Mouse (Mus musculus) liver, embryonic 14.5 days (tissue): ENCODE data around the gene Fbxo42. TPM values are rescaled to one million over a fixed set of nuclear protein-coding genes. Genes with fewer than 3 reads are reported as not detected.

Source experiments
- ATAC-seq: fragments of 200-750 bp; cut with Nextera tagmentation; 2 replicates; pipeline ENCODE4 v1.8.0; 2017; ENCODE audit warnings: moderate number of reproducible peaks, mild to moderate bottlenecking, moderate library complexity; ENCODE audit not compliant: insufficient read depth
- DNase-seq, 3 experiments: peaks; one replicate each; pipeline ENCODE4 v3.0.0-alpha.2; 2012 to 2013; ENCODE audit warnings: low read depth in 3 of 3, low spot score in 3 of 3
- H3K27ac ChIP-seq: fragments of 300-500 bp; sonication (generic); 2 replicates; pipeline ENCODE4 v1.5.1; 2014; ENCODE audit warnings: moderate library complexity, mild to moderate bottlenecking, control low read depth, inconsistent platforms
- H3K27me3 ChIP-seq: fragments of 300-500 bp; sonication (generic); 2 replicates; pipeline ENCODE4 v1.6.1; 2014; ENCODE audit warnings: mild to moderate bottlenecking, low read length, moderate library complexity; ENCODE audit not compliant: control insufficient read depth, insufficient read depth
- H3K36me3 ChIP-seq: fragments of 300-500 bp; sonication (generic); replicated peaks from 2 replicates; pipeline ENCODE4 v1.6.1; 2014; ENCODE audit warnings: low read depth; ENCODE audit not compliant: control insufficient read depth, insufficient read depth
- H3K4me1 ChIP-seq, 2 experiments: fragments of 200-500 bp in 1 of 2; fragments of 300-500 bp in 1 of 2; sonication (generic) in 1 of 2; replicated peaks; 2 replicates each; pipeline ENCODE4 v1.6.1; 2012 to 2014; ENCODE audit warnings: antibody characterized with exemption in 1 of 2, inconsistent platforms in 1 of 2, low read length in 1 of 2; ENCODE audit not compliant: control insufficient read depth in 2 of 2, insufficient read depth in 2 of 2
- H3K4me2 ChIP-seq: fragments of 300-500 bp; sonication (generic); 2 replicates; pipeline ENCODE4 v1.6.1; 2014; ENCODE audit warnings: low read depth, mild to moderate bottlenecking, control low read depth, moderate library complexity
- H3K4me3 ChIP-seq, 2 experiments: fragments of 200-500 bp in 1 of 2; fragments of 300-500 bp in 1 of 2; sonication (generic) in 1 of 2; 2 replicates each; pipeline ENCODE4 v1.5.1; 2012 to 2014; ENCODE audit warnings: low read depth in 2 of 2, low read length in 2 of 2, mild to moderate bottlenecking in 2 of 2, control low read depth in 1 of 2, inconsistent platforms in 1 of 2, moderate library complexity in 1 of 2; ENCODE audit not compliant: insufficient read depth in 1 of 2
- H3K9ac ChIP-seq: fragments of 300-500 bp; sonication (generic); replicated peaks from 2 replicates; pipeline ENCODE4 v1.6.1; 2014; ENCODE audit warnings: mild to moderate bottlenecking, control low read depth, moderate library complexity
- H3K9me3 ChIP-seq: fragments of 300-500 bp; sonication (generic); 2 replicates; pipeline ENCODE4 v1.6.1; 2016; ENCODE audit warnings: low read length, mixed read lengths; ENCODE audit not compliant: control insufficient read depth
- CTCF ChIP-seq: IDR thresholded peaks from 2 replicates; pipeline ENCODE4 v1.5.1; 2016; ENCODE audit warnings: antibody characterized with exemption, low read depth, control low read depth
- EP300 ChIP-seq: IDR thresholded peaks from 2 replicates; pipeline ENCODE4 v1.6.1; 2016; ENCODE audit warnings: antibody characterized with exemption, low read depth
- WGBS: fragments of 180-500 bp; shearing (Covaris S2); extraction: QIAGEN DNeasy Blood & Tissue Kit; methylation state at CpG from one replicate; pipeline ENCODE4 v1.1.7; 2014; ENCODE audit not compliant: insufficient replicate concordance; 5-methylcytosine and 5-hydroxymethylcytosine counted together
- polyA plus RNA-seq, 2 experiments: library from polyadenylated mRNA; depleted of rRNA in 1 of 2; stranded (reverse) in 1 of 2; unstranded in 1 of 2; fragments of >200 nt; fragmentation: Nextera tagmentation in 1 of 2; extraction: Ambion mirVana in 1 of 2; gene quantifications; 2 replicates each; pipeline versions ENCODE4 v1.2.1 to v1.2.3; 2012 to 2014

Fbxo42 gene
- polyA plus RNA-seq, 2 experiments: 8.3 to 17.6 TPM

DNA sequence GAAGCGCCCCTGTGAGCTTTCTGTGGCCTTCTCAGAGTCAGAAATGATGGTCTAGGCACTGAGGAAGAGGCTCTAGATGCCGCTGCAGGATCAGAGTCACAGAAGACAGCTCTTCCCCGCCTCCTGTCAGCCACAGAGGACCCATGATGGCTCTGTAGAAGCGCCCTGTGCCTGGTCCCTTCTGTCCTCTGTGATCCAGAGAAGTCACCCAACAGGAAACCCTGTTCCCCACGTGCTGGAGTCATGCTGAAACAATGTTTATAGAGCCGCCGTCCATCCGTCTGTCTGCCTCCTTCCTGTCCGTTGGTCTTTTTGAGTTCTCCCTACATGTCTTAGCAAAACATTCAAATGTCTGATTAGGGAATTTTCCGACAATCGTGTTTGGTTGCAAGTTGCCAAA lies 53.2 kb downstream of the Fbxo42 start:
- Histone ChIP-seq H3K27ac (no peak overlapping the region), H3K4me1 (no peaks in the 10 kb centered on the region), H3K36me3 (peaks cover 41% of the 10 kb centered on the region), H3K27me3 (no peaks in the 10 kb centered on the region), H3K4me3 (no peak overlapping the region), H3K4me2 (no peak overlapping the region), H3K9ac (no peak overlapping the region), H3K9me3 (no peaks in the 10 kb centered on the region)
- ATAC-seq (no peak), DNase-seq (no peak)
- WGBS: 47% methylated on average over 11 of the region's 11 CpGs
- TF ChIP-seq CTCF (no peak), EP300 (no peak)

DNA sequence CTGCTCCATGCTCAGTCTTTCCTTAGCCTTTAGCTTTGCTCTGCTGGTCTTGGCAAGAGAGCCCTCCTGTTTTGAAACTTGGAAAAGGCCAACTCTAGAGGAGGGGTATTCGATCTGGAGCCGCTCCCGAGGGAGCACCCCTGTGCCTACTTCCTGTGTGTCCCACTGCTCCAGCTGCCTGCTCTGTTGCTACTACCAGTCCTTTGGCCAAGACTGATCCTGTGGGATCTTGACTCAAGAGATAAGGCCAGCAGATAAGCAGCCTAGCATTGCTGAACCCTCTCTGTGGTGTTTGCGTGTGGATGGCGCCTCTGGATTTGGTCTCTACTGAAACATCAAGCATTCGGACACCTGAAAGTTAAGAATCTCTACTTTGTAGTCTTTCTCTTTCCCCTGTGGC lies 54.5 kb downstream of the Fbxo42 start:
- peaks cover 30% of the 10 kb centered on the region for H3K36me3 ChIP-seq

DNA sequence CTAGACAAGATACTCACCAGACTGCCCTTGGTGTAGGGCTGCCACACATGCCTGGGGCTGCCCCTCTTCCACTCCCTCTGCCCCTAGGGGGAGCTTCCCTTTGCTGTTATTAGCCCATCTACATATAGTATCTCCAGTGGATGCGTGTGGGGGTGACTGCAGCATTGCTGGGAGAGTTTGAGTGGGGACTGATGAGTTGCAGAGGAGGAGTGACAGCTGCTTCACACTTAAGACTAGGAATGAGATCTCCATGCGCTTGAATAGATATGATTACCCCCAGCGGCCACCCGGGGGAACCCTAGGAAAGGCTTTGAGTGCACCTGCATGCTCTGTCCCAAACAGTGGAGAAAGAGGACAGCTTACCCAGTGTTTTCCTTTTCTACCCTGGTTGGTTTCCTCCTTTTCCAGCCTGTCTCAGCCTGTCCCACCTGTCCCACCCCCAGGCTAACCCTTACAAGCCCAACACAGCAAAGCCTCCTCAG lies 56.9 kb downstream of the Fbxo42 start:
- Histone ChIP-seq H3K4me3 (no peak overlapping the region), H3K36me3 (peaks cover 14% of the 10 kb centered on the region), H3K9ac (no peak overlapping the region), H3K27ac (no peak overlapping the region), H3K9me3 (no peaks in the 10 kb centered on the region), H3K4me2 (no peak overlapping the region), H3K27me3 (no peaks in the 10 kb centered on the region), H3K4me1 (no peaks in the 10 kb centered on the region)
- WGBS: 71% methylated on average over 4 of the region's 4 CpGs
- no peak for DNase-seq
- no peak for TF ChIP-seq EP300
- TF ChIP-seq CTCF: peak; percentile 31
- 0 out of 2 replicates have a peak, but pooled peaks have one; percentile 38 for ATAC-seq

More for the DNA sequence above, 54.5 kb downstream of the Fbxo42 start:
- TF ChIP-seq CTCF: no peak
- no peak for TF ChIP-seq EP300
- ATAC-seq (no peak), DNase-seq (no peak)
- 77% methylated on average over 6 of the region's 6 CpGs for WGBS
- no peaks in the 10 kb centered on the region for H3K4me1 ChIP-seq
- no peak overlapping the region for H3K27ac ChIP-seq
- H3K4me2 ChIP-seq: no peak overlapping the region
- no peak overlapping the region for H3K4me3 ChIP-seq
- H3K27me3 ChIP-seq: no peaks in the 10 kb centered on the region
- H3K9me3 ChIP-seq: no peaks in the 10 kb centered on the region
- no peak overlapping the region for H3K9ac ChIP-seq

DNA sequence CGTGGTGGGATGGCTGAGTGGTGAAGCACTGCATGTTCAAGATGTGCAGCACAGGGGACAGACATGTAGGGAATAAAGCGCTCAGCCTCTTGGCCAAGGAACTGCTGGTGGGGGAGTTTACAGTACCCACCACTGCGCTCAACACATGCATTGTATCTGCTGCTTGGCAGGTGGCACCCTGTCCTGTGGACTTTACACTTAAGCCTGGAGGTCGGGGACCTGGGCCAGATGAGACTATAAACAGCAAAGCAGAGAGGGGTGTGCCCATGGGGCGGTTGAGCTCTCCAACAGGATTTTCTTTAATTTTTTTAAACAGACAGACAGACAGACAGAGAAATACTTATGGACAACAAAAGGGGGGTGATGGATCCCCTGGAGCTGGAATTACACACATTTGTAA lies 59.4 kb downstream of the Fbxo42 start:
- H3K27me3 ChIP-seq: no peaks in the 10 kb centered on the region
- H3K9me3 ChIP-seq: no peaks in the 10 kb centered on the region
- TF ChIP-seq CTCF (no peak), EP300 (no peak)
- H3K36me3 ChIP-seq: no peaks in the 10 kb centered on the region; the same call in 1 of the 2 replicates
- DNase-seq: no peak
- H3K4me2 ChIP-seq: no peak overlapping the region
- H3K27ac ChIP-seq: no peak overlapping the region
- H3K4me3 ChIP-seq: no peak overlapping the region
- ATAC-seq: no peak
- H3K9ac ChIP-seq: no peak overlapping the region
- H3K4me1 ChIP-seq: no peaks in the 10 kb centered on the region
- WGBS: 85% methylated on average over 5 of the region's 5 CpGs

DNA sequence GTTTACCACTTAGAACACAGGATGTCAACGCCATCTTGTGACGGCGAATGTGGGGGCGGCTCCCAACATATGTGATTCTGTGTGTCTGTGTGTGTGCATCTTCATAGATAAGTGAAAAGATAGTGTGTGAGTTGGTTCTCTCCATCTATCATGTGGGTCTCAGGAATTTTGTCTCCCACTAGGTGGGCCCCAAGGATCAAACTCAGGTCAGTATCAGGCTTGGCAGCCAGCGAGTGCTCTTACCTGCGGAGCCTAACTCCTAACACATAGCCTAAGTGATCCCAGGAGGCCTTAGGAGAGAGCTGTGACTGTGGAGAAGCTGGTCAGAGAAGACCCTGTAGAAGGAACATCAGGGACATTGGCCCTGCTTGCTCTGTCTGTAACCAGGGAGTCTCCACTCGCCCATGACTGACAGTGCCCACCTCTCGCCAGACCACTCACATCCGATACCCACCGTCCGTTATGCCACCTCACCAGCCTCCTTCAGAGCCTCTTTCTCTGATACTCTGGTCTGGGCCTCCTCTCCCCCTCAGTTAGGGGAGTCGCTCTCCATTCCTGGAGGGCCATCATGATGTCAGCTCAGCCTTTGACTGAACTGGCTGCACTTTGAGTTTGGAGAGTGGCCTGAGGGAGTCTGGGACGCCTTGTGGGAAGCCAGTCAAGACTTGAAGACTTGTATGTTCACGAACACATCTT lies 63.0 kb downstream of the Fbxo42 start:
- Histone ChIP-seq H3K4me2 (peak overlapping the region; percentile 44), H3K9me3 (no peaks in the 10 kb centered on the region), H3K4me1 (peaks cover 3 to 9% of the 10 kb centered on the region in 2 experiments; a peak in 3 of 4 replicates), H3K36me3 (no peaks in the 10 kb centered on the region), H3K9ac (peak overlapping the region; percentile 47; the same call in 1 of the 2 replicates), H3K27me3 (no peaks in the 10 kb centered on the region), H3K4me3 (peak overlapping the region; percentile 41 to 42), H3K27ac (peak overlapping the region; percentile 47)
- TF ChIP-seq CTCF (no peak), EP300 (no peak)
- 63% methylated on average over 14 of the region's 14 CpGs for WGBS
- ATAC-seq (peak; percentile 50), DNase-seq (peak in 1 of 3 experiments; percentile 17)
